Mouse (Mus musculus): ENCODE results near the gene Eif1ad.
"Not testable (repeated sequence)": the region's sequence is repeated elsewhere in the genome, so short reads cannot be mapped to it uniquely, and the experiment has no call there.

- TF ChIP-seq CTCF (IDR thresholded peaks at IDR 0.05; ENCODE audit: extremely low read depth, insufficient read depth, insufficient read length, insufficient replicate concordance); POLR2A (IDR thresholded peaks at IDR 0.05; ENCODE audit: low read depth, low read length): not testable (repeated sequence)
Observed at GRCm38 (mm10) chr19:5406531-5407126, 40.1 kb downstream of the Eif1ad start.
